Mouse (Mus musculus) liver, postnatal 0 days (tissue): ENCODE measurements around the gene Espn. TPM values are rescaled to one million over a fixed set of nuclear protein-coding genes. Genes with fewer than 3 reads are reported as not detected.

Experiments used
- ATAC-seq: fragments of 200-750 bp; cut with Nextera tagmentation; 2 replicates; pipeline ENCODE4 v1.8.0; 2017; ENCODE audit warnings: mild to moderate bottlenecking, moderate library complexity
- DNase-seq: peaks from one replicate; pipeline ENCODE4 v3.0.0-alpha.2; 2016
- H3K27ac ChIP-seq: fragments of 300-500 bp; sonication (generic); 2 replicates; pipeline ENCODE4 v1.5.1; 2014; ENCODE audit warnings: antibody characterized with exemption, moderate library complexity, mild to moderate bottlenecking, low read depth
- H3K27me3 ChIP-seq: fragments of 300-500 bp; sonication (generic); 2 replicates; pipeline ENCODE4 v1.6.1; 2014; ENCODE audit warnings: low read length, control low read depth, mixed read lengths; ENCODE audit not compliant: insufficient read depth
- H3K36me3 ChIP-seq: fragments of 300-500 bp; sonication (generic); replicated peaks from 2 replicates; pipeline ENCODE4 v1.6.1; 2014; ENCODE audit warnings: mild to moderate bottlenecking, control low read depth, low read length, moderate library complexity, mixed read lengths; ENCODE audit not compliant: insufficient read depth
- H3K4me1 ChIP-seq: fragments of 300-500 bp; sonication (generic); 2 replicates; pipeline ENCODE4 v1.6.1; 2014; ENCODE audit warnings: antibody characterized with exemption, mild to moderate bottlenecking, control low read depth; ENCODE audit not compliant: insufficient read depth
- H3K4me2 ChIP-seq: fragments of 300-500 bp; sonication (generic); 2 replicates; pipeline ENCODE4 v1.6.1; 2014; ENCODE audit warnings: low read depth, mild to moderate bottlenecking, low read length, moderate library complexity, mixed read lengths
- H3K4me3 ChIP-seq: fragments of 300-500 bp; sonication (generic); 2 replicates; pipeline ENCODE4 v1.5.1; 2014; ENCODE audit warnings: low read depth, low read length
- H3K9ac ChIP-seq: fragments of 300-500 bp; sonication (generic); replicated peaks from 2 replicates; pipeline ENCODE4 v1.6.1; 2014; ENCODE audit warnings: mild to moderate bottlenecking, moderate library complexity
- H3K9me3 ChIP-seq: fragments of 300-500 bp; sonication (generic); 2 replicates; pipeline ENCODE4 v1.6.1; 2016; ENCODE audit warnings: mild to moderate bottlenecking, control low read depth, low read length, mixed read lengths
- CTCF ChIP-seq: sonication (generic); IDR thresholded peaks from 2 replicates; pipeline ENCODE4 v1.5.1; 2016; ENCODE audit warnings: antibody characterized with exemption, low read depth
- EP300 ChIP-seq: IDR thresholded peaks from 2 replicates; pipeline ENCODE4 v1.6.1; 2016; ENCODE audit warnings: antibody characterized with exemption, low read depth, mild to moderate bottlenecking
- WGBS: fragments of 180-500 bp; shearing (Covaris S2); extraction: QIAGEN DNeasy Blood & Tissue Kit; methylation state at CpG from one replicate; pipeline ENCODE4 v1.1.7; 2014; ENCODE audit not compliant: insufficient replicate concordance; 5-methylcytosine and 5-hydroxymethylcytosine counted together
- polyA plus RNA-seq: library from polyadenylated mRNA; unstranded; fragments of >200 nt; fragmentation: Nextera tagmentation; extraction: Ambion mirVana; gene quantifications from 2 replicates; pipeline ENCODE4 v1.2.1, GENCODE M21; 2015

Gene Espn
- polyA plus RNA-seq, 1 experiment from 2014 or later = 1.8 TPM

DNA sequence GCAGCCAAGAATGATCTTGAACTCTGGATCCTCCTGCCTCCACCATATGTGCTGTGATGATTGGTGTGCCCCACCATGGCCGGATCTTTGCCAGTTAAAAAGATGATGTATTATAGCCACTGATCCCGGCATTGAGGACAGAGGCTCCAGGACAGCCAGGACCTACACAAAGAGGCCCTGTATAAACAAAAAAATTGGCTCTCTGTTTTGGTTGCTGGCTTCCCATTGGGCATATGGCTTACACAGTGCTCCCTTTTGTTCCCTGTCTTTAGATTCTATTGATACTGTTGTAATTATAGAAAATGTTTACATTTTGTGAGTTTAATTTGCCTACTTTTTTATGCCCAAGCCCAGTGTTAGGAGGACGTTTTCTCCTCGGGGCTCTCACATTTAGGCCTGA is 40.4 kb upstream of the Espn start:
- H3K36me3 ChIP-seq = no peaks in the 10 kb centered on the region
- WGBS = 61% methylated on average over 4 of the region's 4 CpGs
- H3K27ac ChIP-seq = no peak overlapping the region
- no peaks in the 10 kb centered on the region for H3K27me3 ChIP-seq
- peaks cover 6% of the 10 kb centered on the region; the same call in 1 of the 2 replicates for H3K4me1 ChIP-seq
- no peak overlapping the region for H3K4me2 ChIP-seq
- TF ChIP-seq EP300 = no peak
- no peak for TF ChIP-seq CTCF
- H3K4me3 ChIP-seq = no peak overlapping the region
- DNase-seq (no peak), ATAC-seq (no peak)
- no peak overlapping the region for H3K9ac ChIP-seq
- no peaks in the 10 kb centered on the region for H3K9me3 ChIP-seq

- H3K4me3 ChIP-seq = no peak overlapping the region
- no peak for DNase-seq
- no peak overlapping the region for H3K9ac ChIP-seq
- no peaks in the 10 kb centered on the region for H3K9me3 ChIP-seq
- no peak overlapping the region for H3K27ac ChIP-seq
- no peak for TF ChIP-seq CTCF
- TF ChIP-seq EP300 = no peak
- 0 out of 2 replicates have a peak overlapping the region, but pooled peaks have one; percentile 4 for H3K4me2 ChIP-seq
- H3K4me1 ChIP-seq = peaks cover 19% of the 10 kb centered on the region
- ATAC-seq = no peak
- H3K36me3 ChIP-seq = no peaks in the 10 kb centered on the region
- 39% methylated on average over 5 of the region's 5 CpGs for WGBS
- H3K27me3 ChIP-seq = no peaks in the 10 kb centered on the region
Observed at GRCm38 (mm10) chr4:152190701-152191100, 38.5 kb upstream of the Espn start.

DNA sequence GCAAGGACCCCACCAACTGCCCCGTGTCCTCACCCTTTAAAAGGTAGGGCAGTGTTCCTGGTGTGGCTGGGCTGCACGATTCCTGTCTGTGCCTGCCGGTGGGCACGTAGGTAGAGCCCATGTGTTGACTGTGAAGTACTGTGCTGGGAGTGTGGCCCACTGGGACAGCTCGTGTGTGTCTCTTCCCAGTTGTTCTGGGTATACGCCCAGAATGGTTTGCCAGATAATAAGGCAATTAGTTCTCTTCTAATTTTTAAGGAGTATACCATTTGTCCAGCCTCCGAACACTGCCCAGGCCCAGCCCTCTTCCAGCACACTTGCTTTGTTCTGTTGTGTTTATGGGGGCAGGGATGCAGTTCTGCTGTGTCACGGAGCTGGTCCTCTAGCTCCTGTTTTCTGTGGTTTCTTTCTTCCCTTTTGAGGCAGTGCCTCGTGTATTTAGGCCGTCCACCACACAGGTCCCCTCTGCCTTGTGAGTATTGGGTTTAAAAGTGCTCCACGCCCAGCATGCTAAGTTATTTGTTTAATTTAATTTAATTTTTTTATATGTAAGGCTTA is 38.0 kb upstream of the Espn start:
- H3K36me3 ChIP-seq = no peaks in the 10 kb centered on the region
- H3K4me1 ChIP-seq = peaks cover 19% of the 10 kb centered on the region
- no peak overlapping the region for H3K4me3 ChIP-seq
- 39% methylated on average over 11 of the region's 11 CpGs for WGBS
- H3K9me3 ChIP-seq = no peaks in the 10 kb centered on the region
- ATAC-seq (peak; percentile 20; the same call in 1 of the 2 replicates), DNase-seq (no peak)
- H3K9ac ChIP-seq = no peak overlapping the region
- no peak overlapping the region for H3K4me2 ChIP-seq
- 0 out of 2 replicates have a peak overlapping the region, but pooled peaks have one; percentile 0 for H3K27ac ChIP-seq
- TF ChIP-seq CTCF (no peak), EP300 (no peak)
- H3K27me3 ChIP-seq = no peaks in the 10 kb centered on the region

- H3K27me3 ChIP-seq = no peaks in the 10 kb centered on the region
- DNase-seq (no peak), ATAC-seq (no peak)
- no peak for TF ChIP-seq EP300
- TF ChIP-seq CTCF = no peak
- H3K36me3 ChIP-seq = no peaks in the 10 kb centered on the region
- WGBS = 66% methylated on average over 4 of the region's 4 CpGs
- no peaks in the 10 kb centered on the region for H3K9me3 ChIP-seq
- no peak overlapping the region for H3K9ac ChIP-seq
- no peak overlapping the region for H3K27ac ChIP-seq
- H3K4me1 ChIP-seq = peaks cover 19% of the 10 kb centered on the region
- H3K4me2 ChIP-seq = no peak overlapping the region
- H3K4me3 ChIP-seq = no peak overlapping the region
Observed at GRCm38 (mm10) chr4:152189691-152190090, 37.5 kb upstream of the Espn start.

GRCm38 (mm10) chr4:152189071-152189470 is 36.9 kb upstream of the Espn start:
- no peak for ATAC-seq
- TF ChIP-seq CTCF (no peak), EP300 (no peak)
- 71% methylated on average over 6 of the region's 6 CpGs for WGBS
- no peak overlapping the region for H3K9ac ChIP-seq
- peaks cover 19% of the 10 kb centered on the region for H3K4me1 ChIP-seq
- no peak overlapping the region for H3K4me3 ChIP-seq
- H3K9me3 ChIP-seq = no peaks in the 10 kb centered on the region
- H3K4me2 ChIP-seq = no peak overlapping the region
- no peak for DNase-seq
- no peaks in the 10 kb centered on the region for H3K36me3 ChIP-seq
- no peaks in the 10 kb centered on the region for H3K27me3 ChIP-seq
- H3K27ac ChIP-seq = no peak overlapping the region

- H3K27me3 ChIP-seq = no peaks in the 10 kb centered on the region
- 85% methylated on average over 2 of the region's 2 CpGs for WGBS
- TF ChIP-seq CTCF (no peak), EP300 (no peak)
- no peaks in the 10 kb centered on the region for H3K9me3 ChIP-seq
- H3K4me3 ChIP-seq = no peak overlapping the region
- H3K4me2 ChIP-seq = no peak overlapping the region
- H3K36me3 ChIP-seq = no peaks in the 10 kb centered on the region
- H3K4me1 ChIP-seq = peaks cover 19% of the 10 kb centered on the region
- H3K27ac ChIP-seq = no peak overlapping the region
- ATAC-seq (no peak), DNase-seq (no peak)
- H3K9ac ChIP-seq = no peak overlapping the region
Observed at GRCm38 (mm10) chr4:152188651-152189050, 36.5 kb upstream of the Espn start.
